Mouse (Mus musculus) cerebellum, adult 11-12 months (tissue): ENCODE measurements around the gene Ick.
"Not testable (repeated sequence)": the region's sequence is repeated elsewhere in the genome, so short reads cannot be mapped to it uniquely, and the experiment has no call there.

Experiments used
- DNase-seq: peaks from one replicate; pipeline ENCODE4 v3.0.0; 2022

Ick gene

DNA sequence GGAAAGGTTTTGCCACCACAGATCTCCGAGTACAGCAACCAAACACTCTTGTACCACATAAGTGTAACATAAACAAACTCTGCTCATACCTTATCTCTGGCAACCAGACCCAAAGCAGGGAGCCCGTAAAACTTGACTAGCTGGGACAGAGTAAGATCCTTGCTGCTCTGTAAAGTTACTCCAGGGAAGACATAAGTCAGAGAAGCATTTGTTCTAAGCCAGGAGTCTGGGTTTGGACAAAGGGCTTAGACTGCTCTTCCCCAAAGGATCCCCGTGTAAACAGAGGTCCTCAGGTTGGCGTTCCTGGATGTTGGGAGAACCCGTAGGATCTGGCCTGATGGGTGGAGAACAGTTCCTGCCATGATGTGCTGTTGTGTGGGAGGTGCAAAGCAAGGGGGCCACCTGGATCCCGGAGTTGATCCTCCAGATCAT lies 3.5 kb upstream of the Ick start:
- no peak for DNase-seq

DNA sequence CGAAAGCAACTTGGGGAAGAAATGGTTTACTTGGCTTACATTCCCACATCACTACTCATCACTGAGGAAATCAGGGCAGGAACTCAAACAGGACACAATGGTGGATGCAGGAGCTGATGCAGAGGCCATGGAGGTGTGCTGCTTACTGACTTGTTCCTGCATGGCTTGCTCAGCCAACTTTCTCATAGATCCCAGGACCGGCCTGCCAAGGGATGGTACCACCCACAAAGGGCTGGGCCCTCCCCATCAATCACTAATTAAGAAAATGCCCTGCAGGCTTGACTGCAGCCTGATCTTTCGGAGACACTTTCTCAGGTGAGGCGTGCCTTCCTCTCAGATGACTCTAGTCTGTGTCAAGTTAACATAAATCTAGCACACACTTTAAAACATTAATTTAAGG lies 2.2 kb upstream of the Ick start:
- DNase-seq = peak; percentile 38

DNA sequence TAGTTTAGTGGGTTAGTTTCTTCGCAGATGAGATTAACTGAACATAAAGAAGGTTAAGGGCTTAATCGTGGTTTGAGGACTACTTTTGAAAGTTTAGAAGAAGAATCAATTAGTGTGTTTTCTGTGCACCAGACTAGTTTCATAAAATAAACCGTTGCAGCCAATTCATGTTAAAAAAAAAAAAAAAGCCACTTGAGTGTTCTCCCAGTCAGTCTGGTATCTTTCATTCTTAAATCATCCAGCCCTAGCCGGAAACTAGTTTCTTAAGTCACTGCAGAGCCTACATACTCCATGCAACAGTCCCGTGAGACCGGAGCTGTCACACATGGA lies 1.4 kb upstream of the Ick start:
- no peak for DNase-seq

DNA sequence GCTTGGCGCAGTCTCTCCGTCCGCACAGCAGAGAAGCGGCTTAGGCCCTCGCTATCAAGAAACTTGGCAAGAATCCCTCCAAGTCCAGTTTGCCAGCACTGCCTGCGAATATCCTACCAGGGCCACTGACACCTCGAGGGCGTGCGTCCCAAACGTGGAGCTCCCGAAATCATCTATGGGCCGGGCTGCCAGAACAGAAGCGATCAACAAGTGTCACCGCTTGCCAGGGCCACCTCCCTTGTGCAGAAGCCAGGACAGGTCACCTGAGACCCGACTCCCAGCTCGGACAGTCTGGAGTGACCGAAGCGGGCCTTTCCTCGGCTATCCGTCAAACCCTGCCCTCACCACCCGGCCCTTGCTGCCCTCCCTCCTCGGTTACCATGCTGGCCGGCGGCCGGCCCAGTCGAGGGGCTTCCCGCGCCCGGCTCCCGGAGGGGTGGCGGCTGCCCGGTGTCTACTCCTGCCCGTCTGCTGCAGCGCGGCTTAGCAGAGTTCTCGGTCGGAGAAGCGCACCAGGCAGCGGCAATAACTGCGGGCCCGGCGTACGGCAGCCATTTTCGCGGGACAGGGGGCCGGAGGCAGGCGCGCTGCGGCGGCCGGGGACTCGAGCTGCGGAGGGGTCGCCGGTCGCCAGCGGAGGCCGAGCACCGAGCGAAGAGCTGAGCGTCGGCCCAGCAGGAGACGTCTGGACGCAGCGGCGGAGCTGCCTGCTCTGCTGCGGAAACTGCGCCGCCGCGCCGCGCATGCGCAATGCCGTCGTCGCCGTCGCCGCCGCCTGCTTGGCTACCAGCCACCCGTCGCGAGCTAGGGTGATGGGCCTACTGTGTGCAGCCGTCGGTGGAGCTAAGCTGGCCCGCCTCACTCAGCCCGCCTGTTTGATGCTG lies 838 bp upstream of the Ick start:
- DNase-seq = peak; percentile 87

DNA sequence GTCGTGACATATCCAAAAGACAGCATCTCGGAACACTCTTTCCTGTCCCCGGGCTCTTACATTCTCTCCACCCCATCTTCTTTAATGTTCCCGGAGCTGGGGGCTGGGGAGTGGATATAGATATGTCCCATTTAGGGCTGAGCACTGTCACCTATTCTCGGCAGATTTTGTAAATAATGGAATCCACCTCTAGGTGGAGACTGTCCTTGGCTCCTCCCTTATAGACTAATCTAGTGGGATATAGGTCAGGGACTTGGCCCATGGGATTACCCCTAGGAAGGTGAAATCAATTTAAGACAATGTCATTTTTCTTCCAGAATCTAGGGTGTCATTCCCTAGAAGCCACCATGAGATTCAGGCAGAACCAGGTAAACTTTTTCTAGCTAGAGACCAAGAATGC lies 664 bp downstream of the Ick start:
- peak; percentile 39 for DNase-seq

DNA sequence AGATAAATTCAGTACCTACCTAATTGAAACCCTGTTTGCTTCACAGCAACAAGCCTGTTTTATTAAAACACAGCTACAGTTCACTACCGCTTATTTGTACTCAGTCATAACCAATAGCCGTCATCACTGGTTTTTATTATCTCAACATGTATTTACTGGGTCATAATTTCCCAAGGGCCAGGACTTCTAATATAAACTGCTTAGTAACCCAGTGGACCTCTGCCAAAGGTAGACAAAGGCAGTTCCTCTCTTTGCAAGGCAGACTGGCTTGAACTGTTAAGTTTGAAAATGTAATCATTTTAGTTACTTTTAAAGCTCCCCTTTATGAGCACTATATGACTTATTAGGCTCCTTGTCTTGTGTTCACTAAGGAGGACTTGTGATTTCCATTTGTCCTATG lies 2.5 kb downstream of the Ick start:
- DNase-seq = no peak

DNA sequence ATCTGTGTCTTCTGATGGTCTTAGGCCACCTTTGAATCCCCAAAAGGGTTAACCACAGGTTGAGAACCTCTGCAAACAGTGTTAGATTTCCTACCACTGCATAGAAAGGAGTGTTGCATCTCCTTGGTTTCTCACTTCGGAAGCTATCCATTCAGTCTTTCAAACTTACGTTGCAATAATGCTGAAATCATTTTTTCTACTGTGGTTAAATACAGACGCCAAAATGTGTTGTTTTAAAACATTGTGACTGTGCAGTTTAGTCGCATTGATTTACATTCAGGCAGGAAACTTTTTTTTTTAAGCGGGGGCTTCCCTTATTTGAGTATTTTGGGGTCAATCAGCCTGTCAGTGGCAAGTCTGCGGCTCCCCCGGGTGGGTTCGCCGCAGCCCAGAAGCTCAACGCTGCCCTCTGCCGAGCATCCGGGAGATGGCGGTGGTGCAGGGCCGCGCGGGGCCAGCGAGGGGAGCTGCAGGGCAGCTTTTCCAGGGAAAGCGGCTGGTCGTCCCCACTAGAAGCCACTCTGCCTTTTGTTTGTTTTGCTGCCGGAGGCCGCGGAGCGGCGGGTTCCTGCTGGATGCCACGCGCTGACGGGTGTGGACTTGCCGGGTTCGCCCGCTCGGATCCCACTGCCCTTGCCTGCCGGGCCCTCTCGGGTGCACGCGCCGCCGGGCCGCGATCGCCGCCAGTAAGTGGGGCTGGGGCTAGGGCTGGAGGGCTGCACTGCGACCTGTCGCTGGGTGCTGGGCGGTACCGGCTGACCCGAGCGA lies 4.0 kb downstream of the Ick start:
- peak; percentile 90 for DNase-seq

DNA sequence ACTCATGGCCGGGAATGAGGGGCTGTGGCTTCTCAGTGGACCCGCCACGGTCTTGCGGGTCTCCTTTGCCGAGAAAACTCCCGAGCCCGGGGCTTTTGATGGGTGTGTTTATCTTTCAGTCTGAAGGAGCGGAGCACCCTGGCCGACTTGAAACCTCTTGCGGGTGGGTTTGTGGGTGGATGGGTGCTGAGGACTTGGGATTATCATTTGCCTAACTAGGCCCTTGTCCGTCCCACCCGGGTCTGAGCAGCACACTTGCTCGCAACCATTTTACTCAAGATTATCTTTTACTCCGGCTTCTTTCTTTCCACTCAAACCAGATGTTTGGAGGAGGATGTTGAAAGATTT lies 4.5 kb downstream of the Ick start:
- no peak for DNase-seq

DNA sequence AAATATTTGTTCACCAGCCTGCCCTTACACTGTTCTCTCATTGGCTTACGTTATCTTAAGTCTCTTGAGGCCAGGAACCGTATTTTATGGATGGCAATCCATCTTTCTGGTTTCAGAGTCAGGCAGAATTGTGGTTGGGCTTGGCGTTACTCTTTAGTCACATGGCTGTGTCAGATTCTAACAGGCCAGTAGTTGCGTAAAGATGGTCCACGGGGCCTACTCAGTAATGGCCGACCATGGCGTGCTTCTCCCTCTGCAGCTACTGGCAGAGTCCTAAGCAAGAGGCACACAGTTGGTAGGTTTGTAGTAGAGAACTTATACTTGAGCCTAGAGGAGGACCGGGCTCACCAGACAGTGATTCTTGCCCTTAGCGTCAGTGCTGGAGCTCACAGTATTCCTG lies 6.8 kb downstream of the Ick start:
- no peak for DNase-seq

DNA sequence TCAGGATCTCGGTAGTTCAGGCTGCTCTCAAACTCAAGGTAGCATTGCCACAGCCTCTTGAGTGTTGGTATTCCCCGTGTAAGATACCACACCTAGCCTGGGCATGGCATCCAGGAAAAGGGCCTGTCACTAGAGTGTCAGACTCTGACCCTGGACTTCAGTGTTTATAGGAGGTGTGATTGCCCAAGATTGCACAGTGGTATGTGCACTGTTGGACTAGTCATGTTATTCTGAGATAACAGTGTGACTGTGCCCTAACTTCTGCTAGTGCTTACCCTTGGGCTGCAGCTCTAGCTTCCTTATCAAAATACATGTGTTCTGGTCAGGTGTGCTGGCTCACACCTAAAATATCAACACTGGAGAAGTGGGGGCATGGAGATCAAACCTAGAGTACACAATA lies 8.7 kb downstream of the Ick start:
- DNase-seq = no peak

DNA sequence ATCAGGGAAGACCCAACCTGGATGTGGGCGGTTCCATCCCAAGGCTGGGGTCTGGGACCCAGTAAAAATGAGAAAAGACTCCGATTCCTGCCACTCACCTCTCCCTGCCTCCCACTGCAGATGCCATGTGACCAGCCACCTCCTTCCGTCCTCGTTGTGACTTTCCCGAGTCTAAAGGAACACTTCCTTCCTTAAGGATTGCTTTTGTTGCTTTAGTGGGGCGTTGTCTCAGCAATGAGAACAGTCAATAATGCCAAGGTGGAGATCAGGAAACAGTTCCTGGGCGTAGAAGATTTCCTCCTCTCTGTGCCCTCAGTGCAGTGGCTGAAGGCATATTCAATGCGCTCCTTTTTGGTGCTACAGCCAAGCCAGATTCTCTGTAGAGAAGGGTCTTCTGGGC lies 12.4 kb downstream of the Ick start:
- DNase-seq = no peak

DNA sequence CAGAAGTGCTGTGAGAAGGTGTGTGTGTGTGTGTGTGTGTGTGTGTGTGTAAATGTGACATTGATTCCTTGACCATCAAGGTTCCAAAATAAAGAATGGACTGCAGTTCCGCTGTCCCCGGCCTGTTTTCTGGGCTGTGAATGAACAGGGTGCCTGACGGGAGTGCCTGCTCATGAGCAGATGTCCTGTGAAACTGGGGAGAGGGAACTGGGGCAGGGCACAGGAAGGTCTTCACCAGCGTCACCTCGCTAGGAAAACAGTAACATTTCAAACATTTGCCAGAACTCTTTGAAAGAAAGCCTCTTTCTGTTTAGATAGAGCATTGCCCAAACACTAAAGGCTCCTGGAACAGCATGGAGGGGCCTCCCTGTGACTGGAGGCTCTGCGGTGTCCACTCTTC lies 13.0 kb downstream of the Ick start:
- no peak for DNase-seq

DNA sequence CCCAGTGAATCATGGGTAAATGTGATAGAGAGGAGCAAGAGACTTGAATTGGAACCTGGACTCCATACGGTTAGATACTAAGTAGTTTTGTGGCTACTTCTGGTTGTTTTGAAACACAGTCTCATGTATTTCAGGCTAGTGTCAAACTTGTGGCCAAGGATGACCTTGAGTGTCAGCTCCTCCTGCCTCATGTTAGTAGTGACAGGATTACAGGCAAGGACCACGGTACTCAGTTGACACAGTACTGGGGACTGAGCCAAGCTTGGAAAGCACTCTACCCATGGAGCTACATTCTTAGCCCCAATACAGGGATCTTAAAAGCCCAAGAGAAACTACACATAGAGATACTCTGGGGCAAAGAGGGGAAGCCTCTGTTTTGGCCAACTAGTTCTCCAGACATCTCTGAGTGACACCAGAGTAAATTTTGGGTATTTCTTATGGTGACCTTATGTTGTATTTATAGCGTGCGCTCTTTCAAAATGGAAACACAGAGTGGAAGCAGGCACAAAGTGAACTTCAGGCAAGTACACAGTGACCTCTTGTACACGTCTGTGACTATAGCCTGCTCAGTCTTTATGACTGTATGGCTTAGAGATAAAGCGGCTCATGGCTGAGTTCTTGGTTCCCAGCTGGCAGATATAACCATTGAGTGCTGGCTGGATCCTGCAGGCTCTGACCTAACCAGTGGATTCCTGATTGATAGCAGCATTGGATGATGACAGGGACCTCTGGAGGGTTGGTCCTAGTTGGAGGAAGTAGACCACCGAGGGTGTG lies 14.1 kb downstream of the Ick start:
- DNase-seq = no peak

DNA sequence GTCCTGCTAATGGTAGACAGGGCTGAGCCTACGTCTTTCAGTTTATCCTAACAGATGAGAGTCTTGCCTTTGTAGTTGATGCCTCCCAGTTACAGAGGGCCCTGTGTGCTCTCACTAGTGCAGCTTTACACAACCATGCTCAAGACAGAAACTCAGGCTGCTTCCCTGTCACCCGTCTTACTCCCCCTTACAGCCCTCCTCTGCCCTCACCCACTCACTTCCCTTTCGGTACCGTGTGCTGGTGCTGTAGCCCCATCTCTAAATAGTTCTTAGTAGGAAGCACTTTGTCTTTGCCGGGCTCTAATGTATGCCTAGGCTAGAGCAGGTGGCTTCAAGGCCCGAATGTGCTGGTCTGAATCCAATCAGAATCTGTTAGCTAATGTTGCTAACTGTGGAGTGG lies 15.3 kb downstream of the Ick start:
- no peak for DNase-seq

DNA sequence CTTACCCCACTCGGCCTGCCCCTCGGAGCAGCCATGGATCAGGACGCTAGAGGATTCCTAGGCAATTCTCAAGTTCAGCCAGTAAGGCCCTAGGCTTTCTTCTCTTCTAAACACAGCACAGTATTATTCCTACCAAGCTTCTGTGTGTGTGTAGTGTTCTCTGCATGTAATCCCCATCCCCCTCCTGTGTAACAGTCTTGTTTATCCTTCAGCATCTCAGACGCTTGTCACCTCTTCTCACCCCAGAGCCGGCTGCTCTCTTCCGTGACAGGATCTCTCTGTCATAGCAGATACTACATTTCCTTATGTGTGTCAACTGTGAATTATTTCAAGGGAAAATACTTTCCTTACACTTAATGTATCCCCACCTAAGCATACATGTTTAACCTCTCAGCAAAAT lies 17.0 kb downstream of the Ick start:
- DNase-seq = no peak

DNA sequence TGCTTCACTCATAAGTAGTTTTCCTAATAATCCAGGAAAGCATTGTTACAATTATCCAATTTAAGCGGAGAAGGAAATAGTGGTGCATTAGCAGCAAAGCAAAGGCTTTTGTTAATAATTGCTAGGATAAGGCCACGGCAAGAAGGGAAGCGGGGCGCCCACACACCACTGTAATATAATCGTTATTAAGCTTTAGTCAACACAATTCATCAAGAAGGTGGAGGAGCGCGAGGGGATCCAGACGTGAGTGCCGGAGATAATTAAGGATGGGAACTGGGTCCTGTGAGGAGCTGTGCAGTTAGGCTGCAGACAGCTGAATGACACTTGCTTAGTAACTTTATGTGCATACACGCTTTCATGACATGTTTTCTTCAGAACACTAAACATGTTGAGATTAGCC lies 17.7 kb downstream of the Ick start:
- no peak for DNase-seq

DNA sequence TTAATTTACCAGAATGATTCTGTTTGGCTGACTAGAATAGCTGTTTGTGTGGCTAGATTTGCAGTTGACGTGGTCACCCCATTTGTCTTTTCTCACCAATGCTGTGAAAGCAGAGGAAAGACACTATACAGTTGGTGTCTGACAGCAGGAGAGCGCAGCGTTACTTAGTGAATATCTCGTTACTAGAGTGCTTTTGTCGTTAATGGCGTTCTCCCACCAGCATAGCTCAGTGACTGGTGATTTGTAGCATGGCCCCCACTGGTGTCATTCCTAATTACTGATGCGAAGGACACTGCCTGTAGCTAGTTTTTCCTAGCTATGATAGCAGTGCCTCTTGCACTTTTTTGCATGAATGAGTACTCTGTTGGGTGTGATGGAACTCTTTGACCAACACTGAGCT lies 26.7 kb downstream of the Ick start:
- no peak for DNase-seq

DNA sequence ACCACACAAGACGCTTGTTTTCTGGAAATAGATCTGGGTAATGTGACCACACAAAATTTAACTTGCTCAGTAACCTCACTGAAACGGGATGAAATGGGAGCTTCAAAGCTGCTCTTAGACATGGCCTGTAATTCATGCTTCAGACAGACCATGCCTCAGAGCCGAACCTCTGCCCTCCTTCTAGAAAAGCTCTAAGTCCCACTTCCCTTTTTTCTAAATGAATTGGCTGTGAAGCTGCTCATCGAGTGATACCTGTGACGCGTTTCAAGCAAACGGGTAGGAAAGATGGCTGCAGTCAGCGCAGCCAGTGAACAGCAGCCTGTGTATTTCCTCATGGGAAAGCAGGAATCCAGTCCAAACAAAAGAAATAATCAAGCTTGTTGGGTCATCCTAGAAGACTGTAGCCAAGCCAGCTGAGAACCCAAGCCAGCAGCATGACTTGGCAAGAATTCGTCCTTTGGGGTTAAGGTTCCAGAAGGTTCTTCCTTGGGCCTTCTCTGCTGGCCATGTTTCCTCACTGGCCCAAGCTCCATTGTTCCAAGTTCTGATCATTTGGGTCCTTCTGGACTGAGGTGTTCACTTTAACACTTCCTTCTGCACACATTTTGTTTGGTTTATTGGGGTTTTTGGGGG lies 29.2 kb downstream of the Ick start:
- DNase-seq = no peak

DNA sequence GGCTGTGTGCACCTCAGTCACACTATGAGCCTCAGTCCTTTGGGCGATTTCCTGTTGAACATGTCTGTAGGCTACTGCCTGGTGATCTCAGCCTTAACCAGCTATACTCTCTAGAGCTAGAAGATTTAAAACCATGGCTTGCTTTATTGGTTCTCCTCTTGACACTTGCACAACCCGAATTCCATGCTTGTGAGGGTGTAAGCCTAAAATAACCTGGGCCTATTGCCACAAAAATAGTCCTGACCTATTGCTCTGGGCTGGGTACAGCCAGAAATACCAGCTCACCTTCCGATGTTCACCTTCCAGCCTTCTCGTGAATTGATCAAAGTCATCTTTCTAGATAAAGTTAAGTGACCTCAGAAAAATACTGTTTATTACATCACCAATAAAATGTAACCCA lies 30.5 kb downstream of the Ick start:
- no peak for DNase-seq

DNA sequence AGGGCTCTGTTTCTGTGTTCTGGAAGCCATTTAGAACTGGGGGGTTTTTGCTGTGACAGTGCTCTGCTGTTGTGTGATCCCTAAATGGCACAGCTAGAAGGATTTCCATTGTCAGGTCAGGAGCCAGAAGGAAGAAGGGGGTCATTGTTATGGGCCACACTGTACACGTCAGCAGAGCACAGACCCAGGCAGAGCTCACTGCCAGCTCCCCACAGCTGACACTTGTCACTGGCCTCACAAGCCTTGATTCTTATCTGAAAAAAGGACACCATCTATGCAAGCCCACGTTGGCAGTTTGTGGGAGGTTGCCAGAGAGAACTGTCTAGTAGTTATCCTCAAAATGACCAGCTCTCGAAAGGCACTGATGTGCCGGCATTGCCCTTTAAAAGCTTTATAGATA lies 37.1 kb downstream of the Ick start:
- peak; percentile 28 for DNase-seq

DNA sequence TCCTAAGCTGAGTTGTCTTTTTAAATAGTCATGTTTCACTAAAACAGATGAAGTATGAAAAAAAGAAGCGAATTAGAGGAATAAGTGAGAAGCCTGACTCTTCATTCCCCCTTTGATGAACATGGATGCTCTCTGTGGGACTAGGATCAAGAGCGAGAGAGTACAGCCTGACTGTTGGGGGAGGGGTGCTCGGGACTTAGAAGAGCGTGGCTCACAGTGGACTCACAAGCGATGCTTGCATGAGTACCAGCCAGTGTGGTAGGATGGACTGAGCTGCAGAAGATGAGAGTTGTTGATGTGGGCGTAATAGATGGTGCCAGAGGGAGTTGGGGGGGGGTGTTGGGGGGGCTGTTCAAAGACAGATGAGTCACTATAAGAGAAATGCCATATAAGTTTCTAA lies 37.6 kb downstream of the Ick start:
- DNase-seq = no peak

DNA sequence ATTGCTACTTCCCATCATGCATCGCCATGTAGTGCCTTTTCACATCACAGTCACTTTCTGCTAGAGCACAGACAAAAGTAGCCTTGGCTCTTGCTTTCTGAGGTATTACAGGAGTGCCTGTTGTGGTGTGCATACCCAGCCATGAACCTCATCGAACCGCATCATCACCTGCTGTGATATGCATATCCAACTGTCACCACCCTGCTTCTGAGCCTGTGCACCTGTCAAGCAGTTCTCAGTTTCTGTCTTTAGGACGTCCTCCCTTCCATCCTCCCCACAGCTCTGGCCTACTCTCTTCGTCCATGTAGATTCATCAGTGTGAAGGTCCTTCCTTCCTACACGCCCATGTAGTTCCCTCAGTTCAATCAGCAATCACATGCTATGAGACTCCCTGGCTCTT lies 39.2 kb downstream of the Ick start:
- no peak for DNase-seq

DNA sequence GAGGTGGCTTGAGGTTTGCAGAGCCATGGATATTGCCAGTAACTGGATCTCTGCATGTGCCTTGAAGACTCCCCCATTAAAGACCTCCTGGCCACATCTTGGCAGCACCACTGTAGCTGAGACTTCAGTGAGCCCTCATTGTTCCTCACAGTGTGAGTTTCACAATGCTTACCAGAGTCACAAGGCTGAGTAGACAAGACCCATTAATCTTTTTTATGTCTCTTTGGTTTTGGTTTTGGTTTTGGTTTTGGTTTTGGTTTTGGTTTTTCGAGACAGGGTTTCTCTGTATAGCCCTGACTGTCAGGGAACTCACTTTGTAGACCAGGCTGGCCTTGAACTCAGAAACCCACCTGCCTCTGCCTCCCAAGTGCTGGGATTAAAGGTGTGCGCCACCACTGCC lies 40.8 kb downstream of the Ick start:
- not testable (repeated sequence) for DNase-seq
